Mouse (Mus musculus): Measurements from ENCODE around the gene Hoxd1. TPM values are rescaled to one million over a fixed set of nuclear protein-coding genes. Genes with fewer than 3 reads are reported as not detected.

Gene Hoxd1
- total and polyA plus RNA-seq, 3 experiments = 0.05 TPM; not detected in 2

DNA sequence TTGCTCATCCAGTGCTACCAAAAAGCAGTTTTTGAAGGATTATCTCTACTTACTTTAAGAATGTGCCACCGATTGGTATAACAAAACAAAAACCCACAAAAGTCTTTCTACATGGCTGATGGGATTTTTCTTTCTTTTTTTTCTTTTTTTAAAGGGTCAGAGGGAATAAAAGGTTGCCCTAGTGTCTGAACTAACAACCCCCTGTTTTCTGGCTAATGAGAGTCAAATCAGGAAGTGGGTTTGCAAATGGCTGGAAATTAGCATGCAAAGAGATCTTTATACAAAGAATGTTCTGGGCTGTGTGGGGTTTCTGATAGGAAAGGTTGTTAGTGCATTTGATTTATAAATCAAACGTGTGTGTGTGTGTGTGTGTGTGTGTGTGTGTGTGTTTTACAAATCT is 42.4 kb upstream of the Hoxd1 start:
- DNase-seq (ENCODE audit: low spot score) (no peak), ATAC-seq (ENCODE audit: extremely low read depth, insufficient number of reproducible peaks, low FRiP score, poor library complexity, severe bottlenecking) (no peak)
- Histone ChIP-seq H3K4me1 (ENCODE audit: insufficient read depth, low read depth, low read length) (peaks cover 12% of the 10 kb centered on the region), H3K27me3 (ENCODE audit: insufficient read depth, low read length) (peaks cover 34% of the 10 kb centered on the region), H3K4me3 (ENCODE audit: low read depth, low read length) (no peak overlapping the region), H3K36me3 (replicated peaks) (no peaks in the 10 kb centered on the region), H3K9me3 (replicated peaks) (no peaks in the 10 kb centered on the region)
- TF ChIP-seq GATA1 (IDR thresholded peaks at IDR 0.05; ENCODE audit: borderline replicate concordance, low read length) = no peak
- TF ChIP-seq POLR2AphosphoS5 (IDR thresholded peaks at IDR 0.05; ENCODE audit: insufficient replicate concordance, low read depth, low read length) = no peak
- no peak for TF ChIP-seq CTCF (IDR thresholded peaks at IDR 0.05; ENCODE audit: low read depth, low read length)
- no peak for TF ChIP-seq TAL1 (conservative IDR thresholded peaks at IDR 0.05; ENCODE audit: low read depth, low read length)
- TF ChIP-seq GATA2 (IDR thresholded peaks at IDR 0.05; ENCODE audit: borderline replicate concordance, low read depth, low read length) = no peak

DNA sequence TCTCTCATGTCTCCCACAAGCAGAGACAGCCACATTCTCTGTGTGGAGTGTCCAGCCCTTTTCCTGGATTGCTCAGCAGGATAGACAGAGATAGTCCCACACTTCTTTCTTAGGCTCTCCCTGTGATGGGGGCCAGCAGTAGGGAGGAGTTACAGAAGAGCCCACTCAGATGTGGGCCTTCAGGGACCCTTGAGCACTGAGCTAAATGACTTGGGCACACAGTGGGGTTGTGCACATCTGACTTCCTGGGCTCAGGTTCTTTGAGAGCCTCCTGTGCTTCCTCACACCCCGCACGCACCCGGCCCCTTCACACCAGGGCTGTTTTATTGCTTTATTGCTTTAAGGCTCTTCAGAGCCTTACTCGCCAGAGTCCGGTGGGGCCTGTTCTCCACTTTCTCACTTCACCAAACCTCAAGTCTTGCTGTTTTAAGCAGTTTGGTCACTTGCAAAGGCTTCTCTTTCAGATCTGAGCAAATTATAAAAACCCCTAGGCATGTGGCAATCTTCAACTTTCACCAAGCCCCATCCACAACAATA is 41.8 kb upstream of the Hoxd1 start:
- Histone ChIP-seq H3K36me3 (replicated peaks) (no peaks in the 10 kb centered on the region), H3K9me3 (replicated peaks) (no peaks in the 10 kb centered on the region), H3K4me1 (ENCODE audit: insufficient read depth, low read depth, low read length) (peaks cover 7% of the 10 kb centered on the region), H3K4me3 (ENCODE audit: low read depth, low read length) (no peak overlapping the region), H3K27me3 (ENCODE audit: insufficient read depth, low read length) (peaks cover 37% of the 10 kb centered on the region)
- no peak for TF ChIP-seq TAL1 (conservative IDR thresholded peaks at IDR 0.05; ENCODE audit: low read depth, low read length)
- TF ChIP-seq CTCF (IDR thresholded peaks at IDR 0.05; ENCODE audit: low read depth, low read length) = no peak
- TF ChIP-seq POLR2AphosphoS5 (IDR thresholded peaks at IDR 0.05; ENCODE audit: insufficient replicate concordance, low read depth, low read length) = no peak
- TF ChIP-seq GATA1 (IDR thresholded peaks at IDR 0.05; ENCODE audit: borderline replicate concordance, low read length) = no peak
- no peak for DNase-seq (ENCODE audit: low spot score)
- ATAC-seq (ENCODE audit: extremely low read depth, insufficient number of reproducible peaks, low FRiP score, poor library complexity, severe bottlenecking) = no peak

DNA sequence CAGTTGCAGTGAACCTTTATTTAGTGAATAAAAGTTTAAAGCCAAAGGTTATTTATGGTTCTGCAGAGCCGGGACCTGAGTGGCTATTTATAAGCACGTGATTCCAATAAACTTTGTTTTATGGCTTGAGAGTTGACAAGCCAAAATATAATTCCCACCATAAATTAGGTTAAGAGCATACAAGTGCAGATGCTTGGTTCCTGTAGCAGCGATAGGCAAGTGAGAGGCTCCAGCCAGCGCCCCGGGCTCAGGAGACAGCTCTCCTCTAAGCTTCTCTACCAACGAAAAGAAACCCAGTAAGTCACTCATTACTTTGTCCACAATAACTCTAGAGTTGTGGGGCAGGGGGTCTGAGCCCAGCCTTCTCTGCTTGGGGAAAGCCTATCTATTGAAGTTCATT is 40.9 kb upstream of the Hoxd1 start:
- peaks cover 40% of the 10 kb centered on the region for H3K27me3 ChIP-seq (ENCODE audit: insufficient read depth, low read length)

DNA sequence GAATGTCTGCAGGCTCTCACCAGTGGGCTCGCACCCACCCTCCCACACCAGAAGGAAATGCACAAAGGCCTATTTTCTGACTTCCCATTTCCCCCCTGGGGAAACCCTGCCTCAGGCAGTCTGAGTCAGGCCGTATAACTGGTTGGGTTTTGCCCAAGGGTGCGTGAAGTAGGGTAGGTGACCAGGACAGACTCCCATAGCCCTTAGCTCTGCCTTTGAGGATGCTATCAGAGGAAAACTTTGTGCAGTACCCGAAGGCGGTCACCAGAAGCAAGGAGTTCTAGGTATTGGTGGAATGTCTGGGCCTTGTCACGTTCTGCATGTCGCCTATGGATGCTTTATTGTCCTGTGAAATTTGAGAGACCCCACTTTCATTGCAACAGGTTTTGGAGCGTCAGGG is 39.8 kb upstream of the Hoxd1 start:
- Histone ChIP-seq H3K27me3 (ENCODE audit: insufficient read depth, low read length) (peaks cover 43% of the 10 kb centered on the region), H3K4me1 (ENCODE audit: insufficient read depth, low read depth, low read length) (0 out of 2 replicates have a peak, but pooled peaks cover 2% of the 10 kb centered on the region), H3K36me3 (replicated peaks) (peaks cover 2% of the 10 kb centered on the region), H3K4me3 (ENCODE audit: low read depth, low read length) (no peak overlapping the region), H3K9me3 (replicated peaks) (no peaks in the 10 kb centered on the region)
- DNase-seq (ENCODE audit: low spot score) (no peak), ATAC-seq (ENCODE audit: extremely low read depth, insufficient number of reproducible peaks, low FRiP score, poor library complexity, severe bottlenecking) (no peak)
- no peak for TF ChIP-seq POLR2AphosphoS5 (IDR thresholded peaks at IDR 0.05; ENCODE audit: insufficient replicate concordance, low read depth, low read length)
- TF ChIP-seq CTCF (IDR thresholded peaks at IDR 0.05; ENCODE audit: low read depth, low read length) = no peak
- TF ChIP-seq GATA1 (IDR thresholded peaks at IDR 0.05; ENCODE audit: borderline replicate concordance, low read length) = no peak
- TF ChIP-seq TAL1 (conservative IDR thresholded peaks at IDR 0.05; ENCODE audit: low read depth, low read length) = no peak
- no peak for TF ChIP-seq GATA2 (IDR thresholded peaks at IDR 0.05; ENCODE audit: borderline replicate concordance, low read depth, low read length)

More for the DNA sequence above, 40.9 kb upstream of the Hoxd1 start:
- TF ChIP-seq GATA1 (IDR thresholded peaks at IDR 0.05; ENCODE audit: borderline replicate concordance, low read length) (no peak), CTCF (IDR thresholded peaks at IDR 0.05; ENCODE audit: low read depth, low read length) (no peak), GATA2 (IDR thresholded peaks at IDR 0.05; ENCODE audit: borderline replicate concordance, low read depth, low read length) (no peak), POLR2AphosphoS5 (IDR thresholded peaks at IDR 0.05; ENCODE audit: insufficient replicate concordance, low read depth, low read length) (no peak), TAL1 (conservative IDR thresholded peaks at IDR 0.05; ENCODE audit: low read depth, low read length) (no peak)
- H3K36me3 ChIP-seq (replicated peaks) = no peaks in the 10 kb centered on the region
- DNase-seq (ENCODE audit: low spot score) = no peak
- 0 out of 2 replicates have a peak, but pooled peaks cover 2% of the 10 kb centered on the region for H3K4me1 ChIP-seq (ENCODE audit: insufficient read depth, low read depth, low read length)
- H3K9me3 ChIP-seq (replicated peaks) = no peaks in the 10 kb centered on the region
- H3K4me3 ChIP-seq (ENCODE audit: low read depth, low read length) = no peak overlapping the region
- no peak for ATAC-seq (ENCODE audit: extremely low read depth, insufficient number of reproducible peaks, low FRiP score, poor library complexity, severe bottlenecking)

DNA sequence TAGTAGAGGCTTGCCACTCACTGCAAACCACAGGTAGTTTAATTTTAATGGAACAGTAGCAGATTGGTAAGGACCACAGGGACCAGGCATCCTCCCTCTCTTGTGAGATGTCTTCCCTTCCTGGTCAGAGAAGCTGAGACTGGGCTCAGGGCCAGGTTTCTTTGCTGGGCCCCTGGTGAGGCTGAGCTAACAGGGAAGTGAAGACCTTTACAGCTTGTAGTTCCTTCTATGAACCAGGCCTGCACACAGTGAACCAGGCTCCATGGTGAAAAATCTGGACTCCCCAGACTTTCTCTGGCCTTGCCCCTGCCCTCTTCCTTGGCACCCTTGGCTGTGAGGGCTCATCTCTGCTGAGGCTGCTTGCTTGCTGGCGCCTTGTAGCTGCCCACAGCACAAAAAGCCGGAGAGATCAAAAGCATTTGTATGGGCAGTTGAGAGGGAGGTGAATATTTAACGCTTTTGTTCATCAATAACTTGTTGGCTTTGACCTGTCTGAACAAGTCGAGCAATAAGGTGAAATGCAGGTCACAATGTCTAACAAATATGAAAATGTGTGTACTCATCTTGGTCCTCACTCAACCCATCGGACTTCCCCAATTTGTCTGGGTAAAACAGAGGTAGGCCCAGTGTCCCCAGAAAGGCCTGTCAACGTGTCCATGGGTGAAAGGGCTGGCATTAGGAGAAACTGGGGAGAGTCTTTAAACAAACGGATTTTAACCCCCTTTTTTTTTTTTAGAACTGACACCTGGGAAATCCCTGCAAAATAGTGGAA is 38.4 kb upstream of the Hoxd1 start:
- 0 out of 2 replicates have a peak, but pooled peaks cover 2% of the 10 kb centered on the region for H3K4me1 ChIP-seq (ENCODE audit: insufficient read depth, low read depth, low read length)
- TF ChIP-seq TAL1 (conservative IDR thresholded peaks at IDR 0.05; ENCODE audit: low read depth, low read length) (no peak), CTCF (IDR thresholded peaks at IDR 0.05; ENCODE audit: low read depth, low read length) (no peak), GATA1 (IDR thresholded peaks at IDR 0.05; ENCODE audit: borderline replicate concordance, low read length) (no peak), POLR2AphosphoS5 (IDR thresholded peaks at IDR 0.05; ENCODE audit: insufficient replicate concordance, low read depth, low read length) (no peak), GATA2 (IDR thresholded peaks at IDR 0.05; ENCODE audit: borderline replicate concordance, low read depth, low read length) (no peak)
- H3K27me3 ChIP-seq (ENCODE audit: insufficient read depth, low read length) = peaks cover 46% of the 10 kb centered on the region
- ATAC-seq (ENCODE audit: extremely low read depth, insufficient number of reproducible peaks, low FRiP score, poor library complexity, severe bottlenecking) (no peak), DNase-seq (ENCODE audit: low spot score) (no peak)
- H3K36me3 ChIP-seq (replicated peaks) = peaks cover 2% of the 10 kb centered on the region
- no peak overlapping the region for H3K4me3 ChIP-seq (ENCODE audit: low read depth, low read length)
- H3K9me3 ChIP-seq (replicated peaks) = no peaks in the 10 kb centered on the region

DNA sequence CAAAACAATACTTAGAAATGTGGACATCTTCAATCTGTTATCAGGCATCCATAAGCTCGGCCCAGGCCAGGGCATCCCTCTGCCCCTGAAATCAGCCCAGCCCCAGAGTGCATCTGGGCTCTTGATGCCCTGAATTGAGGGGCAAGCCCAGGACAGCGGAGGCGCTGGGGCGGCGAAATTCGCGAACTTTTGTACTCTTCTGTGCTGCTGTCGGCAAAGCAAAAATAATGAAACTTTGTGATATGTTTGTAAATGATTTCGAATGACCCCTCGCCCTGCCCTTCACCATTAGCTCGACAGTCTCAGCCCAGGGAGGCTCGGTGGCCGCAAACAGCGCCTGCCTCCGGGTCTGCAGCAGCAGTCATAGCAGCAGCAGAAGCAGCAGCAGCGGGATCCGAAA is 37.6 kb upstream of the Hoxd1 start:
- ATAC-seq (ENCODE audit: extremely low read depth, insufficient number of reproducible peaks, low FRiP score, poor library complexity, severe bottlenecking) = no peak
- DNase-seq (ENCODE audit: low spot score) = no peak
- Histone ChIP-seq H3K36me3 (replicated peaks) (peaks cover 2% of the 10 kb centered on the region), H3K4me1 (ENCODE audit: insufficient read depth, low read depth, low read length) (0 out of 2 replicates have a peak, but pooled peaks cover 2% of the 10 kb centered on the region), H3K4me3 (ENCODE audit: low read depth, low read length) (no peak overlapping the region), H3K9me3 (replicated peaks) (no peaks in the 10 kb centered on the region), H3K27me3 (ENCODE audit: insufficient read depth, low read length) (peaks cover 44% of the 10 kb centered on the region)
- TF ChIP-seq POLR2AphosphoS5 (IDR thresholded peaks at IDR 0.05; ENCODE audit: insufficient replicate concordance, low read depth, low read length) (no peak), GATA1 (IDR thresholded peaks at IDR 0.05; ENCODE audit: borderline replicate concordance, low read length) (no peak), CTCF (IDR thresholded peaks at IDR 0.05; ENCODE audit: low read depth, low read length) (no peak), GATA2 (IDR thresholded peaks at IDR 0.05; ENCODE audit: borderline replicate concordance, low read depth, low read length) (no peak)
